Mouse (Mus musculus): ENCODE results near the gene Aff1. TPM values are rescaled to one million over a fixed set of nuclear protein-coding genes. Genes with fewer than 3 reads are reported as not detected.

The Aff1 gene
- polyA plus RNA-seq, 1 experiment: 12.9 TPM

- TF ChIP-seq TAL1 (IDR thresholded peaks at IDR 0.05; ENCODE audit: low read length) (no peak), GATA1 (IDR thresholded peaks at IDR 0.05; ENCODE audit: low read length) (no peak)
These were observed 115.6 kb downstream of the Aff1 start for GRCm38 (mm10) chr5:103807637-103808312.

GRCm38 (mm10) chr5:103809674-103810330, 117.6 kb downstream of the Aff1 start:
- TF ChIP-seq GATA1 (IDR thresholded peaks at IDR 0.05; ENCODE audit: low read length): no peak
- no peak for TF ChIP-seq TAL1 (IDR thresholded peaks at IDR 0.05; ENCODE audit: low read length)
- Histone ChIP-seq H3K9me3 (ENCODE audit: control insufficient read depth, low read length) (peaks cover 8% of the 10 kb centered on the region), H3K27me3 (ENCODE audit: control insufficient read depth) (no peaks in the 10 kb centered on the region), H3K4me3 (replicated peaks) (no peak overlapping the region), H3K36me3 (ENCODE audit: control insufficient read depth) (peaks cover 100% of the 10 kb centered on the region), H3K4me1 (ENCODE audit: control insufficient read depth) (peaks cover 33% of the 10 kb centered on the region)

More at GRCm38 (mm10) chr5:103807637-103808312, 115.6 kb downstream of the Aff1 start:
- Histone ChIP-seq H3K4me1 (ENCODE audit: control insufficient read depth) (peaks cover 20% of the 10 kb centered on the region), H3K4me3 (replicated peaks) (no peak overlapping the region), H3K36me3 (ENCODE audit: control insufficient read depth) (peaks cover 94% of the 10 kb centered on the region), H3K9me3 (ENCODE audit: control insufficient read depth, low read length) (no peaks in the 10 kb centered on the region), H3K27me3 (ENCODE audit: control insufficient read depth) (no peaks in the 10 kb centered on the region)

GRCm38 (mm10) chr5:103813291-103813690, 121.1 kb downstream of the Aff1 start:
- H3K27me3 ChIP-seq (ENCODE audit: control insufficient read depth): no peaks in the 10 kb centered on the region
- peaks cover 100% of the 10 kb centered on the region for H3K36me3 ChIP-seq (ENCODE audit: control insufficient read depth)
- peaks cover 8% of the 10 kb centered on the region for H3K9me3 ChIP-seq (ENCODE audit: control insufficient read depth, low read length)
- TF ChIP-seq GATA1 (IDR thresholded peaks at IDR 0.05; ENCODE audit: low read length): no peak
- peaks cover 28% of the 10 kb centered on the region for H3K4me1 ChIP-seq (ENCODE audit: control insufficient read depth)
- no peak overlapping the region for H3K4me3 ChIP-seq (replicated peaks)

DNA sequence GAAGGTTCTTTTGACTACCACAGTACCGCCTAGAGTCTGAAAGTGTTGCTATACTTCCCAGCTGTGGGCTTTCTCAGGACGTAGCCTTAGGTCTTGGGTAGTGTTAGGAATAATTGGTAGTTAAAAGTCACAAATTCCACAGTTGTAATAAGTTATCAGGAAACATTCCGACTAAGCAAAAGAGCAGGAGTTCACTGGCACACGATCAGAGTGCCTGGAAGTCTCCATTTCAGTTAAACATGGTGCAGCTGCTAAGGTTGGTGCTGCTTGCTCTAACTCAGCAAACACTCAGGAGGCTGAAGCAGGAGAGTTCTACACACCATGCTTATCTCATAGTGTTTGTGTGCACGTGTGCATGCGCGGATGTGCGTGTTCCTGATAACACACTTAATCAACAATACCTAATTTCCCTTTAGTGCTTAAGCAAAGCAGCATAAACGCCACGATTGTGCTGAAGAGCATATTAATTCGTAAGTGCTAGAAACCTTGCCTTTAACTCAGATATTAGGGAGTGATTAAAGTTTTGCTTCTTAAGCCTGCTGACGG, 121.9 kb downstream of the Aff1 start:
- Histone ChIP-seq H3K4me3 (replicated peaks) (no peak overlapping the region), H3K9me3 (ENCODE audit: control insufficient read depth, low read length) (peaks cover 8% of the 10 kb centered on the region), H3K27me3 (ENCODE audit: control insufficient read depth) (no peaks in the 10 kb centered on the region), H3K36me3 (ENCODE audit: control insufficient read depth) (peaks cover 100% of the 10 kb centered on the region), H3K4me1 (ENCODE audit: control insufficient read depth) (peaks cover 25% of the 10 kb centered on the region)
- TF ChIP-seq TAL1 (IDR thresholded peaks at IDR 0.05; ENCODE audit: low read length): no peak
- no peak for TF ChIP-seq GATA1 (IDR thresholded peaks at IDR 0.05; ENCODE audit: low read length)

- Histone ChIP-seq H3K36me3 (ENCODE audit: control insufficient read depth) (peaks cover 100% of the 10 kb centered on the region), H3K9me3 (ENCODE audit: control insufficient read depth, low read length) (peaks cover 8% of the 10 kb centered on the region), H3K4me3 (replicated peaks) (no peak overlapping the region), H3K4me1 (ENCODE audit: control insufficient read depth) (peaks cover 25% of the 10 kb centered on the region), H3K27me3 (ENCODE audit: control insufficient read depth) (no peaks in the 10 kb centered on the region)
- TF ChIP-seq TAL1 (IDR thresholded peaks at IDR 0.05; ENCODE audit: low read length) (no peak), GATA1 (IDR thresholded peaks at IDR 0.05; ENCODE audit: low read length) (no peak)
These were observed 122.5 kb downstream of the Aff1 start for GRCm38 (mm10) chr5:103814551-103815248.

GRCm38 (mm10) chr5:103815249-103815617, 123.1 kb downstream of the Aff1 start:
- Histone ChIP-seq H3K9me3 (ENCODE audit: control insufficient read depth, low read length) (peaks cover 8% of the 10 kb centered on the region), H3K27me3 (ENCODE audit: control insufficient read depth) (no peaks in the 10 kb centered on the region), H3K4me1 (ENCODE audit: control insufficient read depth) (peaks cover 27% of the 10 kb centered on the region), H3K36me3 (ENCODE audit: control insufficient read depth) (peaks cover 100% of the 10 kb centered on the region), H3K4me3 (replicated peaks) (no peak overlapping the region)
- TF ChIP-seq TAL1 (IDR thresholded peaks at IDR 0.05; ENCODE audit: low read length): no peak
- no peak for TF ChIP-seq GATA1 (IDR thresholded peaks at IDR 0.05; ENCODE audit: low read length)

GRCm38 (mm10) chr5:103816718-103817117, 124.5 kb downstream of the Aff1 start:
- TF ChIP-seq GATA1 (IDR thresholded peaks at IDR 0.05; ENCODE audit: low read length) (no peak), TAL1 (IDR thresholded peaks at IDR 0.05; ENCODE audit: low read length) (no peak)
- Histone ChIP-seq H3K4me1 (ENCODE audit: control insufficient read depth) (peaks cover 34% of the 10 kb centered on the region), H3K9me3 (ENCODE audit: control insufficient read depth, low read length) (peaks cover 8% of the 10 kb centered on the region), H3K4me3 (replicated peaks) (no peak overlapping the region), H3K36me3 (ENCODE audit: control insufficient read depth) (peaks cover 100% of the 10 kb centered on the region), H3K27me3 (ENCODE audit: control insufficient read depth) (no peaks in the 10 kb centered on the region)

DNA sequence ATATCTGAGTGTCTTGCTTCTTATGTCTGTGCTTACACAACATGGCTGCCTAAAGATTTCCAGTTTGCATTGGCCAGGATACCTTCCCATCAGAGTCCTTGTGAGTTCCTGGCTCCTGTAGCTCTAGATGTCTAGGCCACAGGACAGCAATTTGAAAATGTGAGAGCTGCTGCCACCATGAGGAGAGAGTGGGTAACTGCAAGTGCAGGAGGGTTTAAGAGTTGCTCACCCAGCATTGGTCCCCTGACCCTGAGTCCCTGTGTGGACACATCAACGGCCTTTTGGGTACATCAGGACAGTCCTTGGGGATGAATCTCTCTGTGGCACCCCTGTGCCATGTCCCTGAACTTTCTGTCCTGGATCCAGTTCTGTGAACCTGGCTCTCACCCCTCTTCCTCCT, 125.6 kb downstream of the Aff1 start:
- no peak overlapping the region for H3K4me3 ChIP-seq (replicated peaks)
- H3K36me3 ChIP-seq (ENCODE audit: control insufficient read depth): peaks cover 100% of the 10 kb centered on the region
- TF ChIP-seq GATA1 (IDR thresholded peaks at IDR 0.05; ENCODE audit: low read length) (no peak), TAL1 (IDR thresholded peaks at IDR 0.05; ENCODE audit: low read length) (no peak)
- peaks cover 8% of the 10 kb centered on the region for H3K9me3 ChIP-seq (ENCODE audit: control insufficient read depth, low read length)
- no peaks in the 10 kb centered on the region for H3K27me3 ChIP-seq (ENCODE audit: control insufficient read depth)
- peaks cover 31% of the 10 kb centered on the region for H3K4me1 ChIP-seq (ENCODE audit: control insufficient read depth)

GRCm38 (mm10) chr5:103818602-103819001, 126.4 kb downstream of the Aff1 start:
- Histone ChIP-seq H3K36me3 (ENCODE audit: control insufficient read depth) (peaks cover 100% of the 10 kb centered on the region), H3K9me3 (ENCODE audit: control insufficient read depth, low read length) (peaks cover 1% of the 10 kb centered on the region; the same call in 1 of the 2 replicates), H3K27me3 (ENCODE audit: control insufficient read depth) (no peaks in the 10 kb centered on the region), H3K4me1 (ENCODE audit: control insufficient read depth) (peaks cover 23% of the 10 kb centered on the region), H3K4me3 (replicated peaks) (no peak overlapping the region)
- TF ChIP-seq GATA1 (IDR thresholded peaks at IDR 0.05; ENCODE audit: low read length): no peak
- no peak for TF ChIP-seq TAL1 (IDR thresholded peaks at IDR 0.05; ENCODE audit: low read length)
